Mouse (Mus musculus) small intestine, adult 2 months (tissue): ENCODE measurements around the gene Ppfibp2. TPM values are rescaled to one million over a fixed set of nuclear protein-coding genes. Genes with fewer than 3 reads are reported as not detected.

ENCODE experiments used
- H3K27ac ChIP-seq: fragments of 200-500 bp; 2 replicates; pipeline ENCODE4 v1.5.1; 2012; ENCODE audit warnings: low read depth, low read length, control low read depth, inconsistent platforms; ENCODE audit not compliant: insufficient read depth
- H3K27me3 ChIP-seq: fragments of 200-500 bp; 2 replicates; pipeline ENCODE4 v1.6.1; 2012; ENCODE audit warnings: mild to moderate bottlenecking, moderate library complexity, low read length, inconsistent platforms; ENCODE audit not compliant: control insufficient read depth, insufficient read depth
- H3K36me3 ChIP-seq: fragments of 200-500 bp; 2 replicates; pipeline ENCODE4 v1.6.1; 2012; ENCODE audit warnings: mild to moderate bottlenecking, low read length, control low read depth, inconsistent platforms; ENCODE audit not compliant: control insufficient read depth, insufficient read depth
- H3K4me1 ChIP-seq: fragments of 200-500 bp; 2 replicates; pipeline ENCODE4 v1.6.1; 2012; ENCODE audit warnings: low read length, inconsistent platforms, mixed read lengths; ENCODE audit not compliant: control insufficient read depth, insufficient read depth, insufficient read length
- H3K4me3 ChIP-seq: fragments of 200-500 bp; 2 replicates; pipeline ENCODE4 v1.5.1; 2012; ENCODE audit warnings: low read depth, mild to moderate bottlenecking, control low read depth, inconsistent platforms, low read length, moderate library complexity
- CTCF ChIP-seq: fragments of 200-500 bp; IDR thresholded peaks from 2 replicates; pipeline ENCODE4 v1.5.1; 2012; ENCODE audit warnings: low read depth, mild to moderate bottlenecking, control low read depth, inconsistent platforms, low read length, moderate library complexity, mixed read lengths; ENCODE audit not compliant: insufficient replicate concordance, insufficient read length; ENCODE audit errors: extremely low read depth
- POLR2A ChIP-seq: fragments of 200-500 bp; IDR thresholded peaks from 2 replicates; pipeline ENCODE4 v1.6.1; 2012; ENCODE audit warnings: low read depth, mild to moderate bottlenecking, control low read depth, inconsistent platforms, low read length, moderate library complexity
- WGBS: fragments of 180-500 bp; shearing (Covaris S2); methylation state at CpG from one replicate; pipeline ENCODE4 v1.1.7; 2018; 5-methylcytosine and 5-hydroxymethylcytosine counted together
- polyA plus RNA-seq: library from polyadenylated mRNA; depleted of rRNA; stranded (reverse); fragments of >200 nt; gene quantifications from 2 replicates; pipeline ENCODE4 v1.2.3, GENCODE M21; 2012

Gene Ppfibp2
- polyA plus RNA-seq, 1 experiment = 10.6 TPM

- H3K27ac ChIP-seq = peak overlapping the region; percentile 4; the same call in 1 of the 2 replicates
- H3K4me3 ChIP-seq = peak overlapping the region; percentile 47
- no peak for TF ChIP-seq POLR2A
- no peak for TF ChIP-seq CTCF
- no peaks in the 10 kb centered on the region for H3K27me3 ChIP-seq
- no peaks in the 10 kb centered on the region for H3K4me1 ChIP-seq
- WGBS = 45% methylated on average over 5 of the region's 5 CpGs
- no peaks in the 10 kb centered on the region for H3K36me3 ChIP-seq
Observed at GRCm38 (mm10) chr7:107567674-107568073, 27.3 kb upstream of the Ppfibp2 start.

GRCm38 (mm10) chr7:107568971-107569370, 26.0 kb upstream of the Ppfibp2 start:
- Histone ChIP-seq H3K27ac (no peak overlapping the region), H3K36me3 (no peaks in the 10 kb centered on the region), H3K4me1 (no peaks in the 10 kb centered on the region), H3K27me3 (no peaks in the 10 kb centered on the region), H3K4me3 (no peak overlapping the region)
- WGBS = 18% methylated on average over 4 of the region's 4 CpGs
- no peak for TF ChIP-seq POLR2A
- TF ChIP-seq CTCF = no peak

GRCm38 (mm10) chr7:107573856-107574255, 21.2 kb upstream of the Ppfibp2 start:
- TF ChIP-seq POLR2A = no peak
- peak; percentile 9; the same call in 1 of the 2 replicates for TF ChIP-seq CTCF

DNA sequence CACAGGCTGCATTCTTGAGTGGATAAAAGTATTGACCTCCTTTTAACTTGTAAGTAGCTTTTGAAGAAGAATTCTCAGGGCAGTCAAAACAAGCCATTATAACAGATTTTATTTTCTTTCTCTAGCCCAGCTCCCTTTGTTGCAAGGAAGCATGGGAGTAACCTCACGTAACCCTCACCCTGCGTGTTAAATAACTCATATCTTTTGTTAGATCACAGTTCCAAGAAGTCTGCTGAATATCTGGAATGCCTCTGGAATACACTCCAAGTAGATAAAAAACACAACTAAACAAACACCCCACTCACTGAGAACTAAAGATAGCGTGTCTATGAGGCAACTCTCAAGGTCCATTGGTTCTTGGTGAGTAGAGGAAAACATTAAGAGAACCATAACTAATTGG, 20.7 kb upstream of the Ppfibp2 start:
- WGBS = 48% methylated on average over 3 of the region's 3 CpGs
- no peak overlapping the region for H3K27ac ChIP-seq
- no peak overlapping the region for H3K4me3 ChIP-seq
- no peaks in the 10 kb centered on the region for H3K36me3 ChIP-seq
- TF ChIP-seq CTCF (no peak), POLR2A (no peak)
- H3K27me3 ChIP-seq = no peaks in the 10 kb centered on the region
- no peaks in the 10 kb centered on the region for H3K4me1 ChIP-seq

More at GRCm38 (mm10) chr7:107573856-107574255, 21.2 kb upstream of the Ppfibp2 start:
- H3K4me1 ChIP-seq = no peaks in the 10 kb centered on the region
- H3K27ac ChIP-seq = no peak overlapping the region
- H3K27me3 ChIP-seq = no peaks in the 10 kb centered on the region
- WGBS = 63% methylated on average over 2 of the region's 2 CpGs
- no peaks in the 10 kb centered on the region for H3K36me3 ChIP-seq
- no peak overlapping the region for H3K4me3 ChIP-seq

DNA sequence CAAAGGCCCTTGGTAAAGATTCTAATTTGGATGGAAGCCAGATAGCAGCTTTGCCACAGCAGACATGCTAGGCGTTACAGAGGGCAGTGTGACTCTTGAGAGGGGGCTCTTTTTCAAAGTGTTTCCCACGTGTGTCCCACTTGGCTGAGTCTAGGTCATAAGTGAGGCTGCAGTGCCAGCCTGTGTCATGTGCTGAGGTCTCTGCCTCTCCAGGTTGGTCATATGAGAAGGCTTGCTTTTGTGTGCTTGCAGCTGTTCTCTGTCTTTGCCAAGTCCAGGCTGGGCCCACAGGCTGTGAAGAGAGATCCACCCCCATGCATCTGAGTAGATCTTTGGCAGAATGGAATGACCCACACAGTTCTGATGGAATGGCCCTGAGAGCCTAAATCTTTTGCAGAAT, 2.4 kb upstream of the Ppfibp2 start:
- H3K27me3 ChIP-seq = no peaks in the 10 kb centered on the region
- TF ChIP-seq POLR2A (no peak), CTCF (no peak)
- no peaks in the 10 kb centered on the region for H3K36me3 ChIP-seq
- peaks cover 6% of the 10 kb centered on the region; the same call in 1 of the 2 replicates for H3K4me1 ChIP-seq
- H3K4me3 ChIP-seq = no peak overlapping the region
- no peak overlapping the region for H3K27ac ChIP-seq
- 49% methylated on average over 2 of the region's 2 CpGs for WGBS

- Histone ChIP-seq H3K27ac (peak overlapping the region; percentile 92), H3K4me1 (peaks cover 6% of the 10 kb centered on the region; the same call in 1 of the 2 replicates), H3K36me3 (no peaks in the 10 kb centered on the region), H3K27me3 (no peaks in the 10 kb centered on the region), H3K4me3 (no peak overlapping the region)
- no peak for TF ChIP-seq CTCF
- TF ChIP-seq POLR2A = no peak
- 32% methylated on average over 7 of the region's 7 CpGs for WGBS
Observed at GRCm38 (mm10) chr7:107593904-107594303, 1.1 kb upstream of the Ppfibp2 start.

DNA sequence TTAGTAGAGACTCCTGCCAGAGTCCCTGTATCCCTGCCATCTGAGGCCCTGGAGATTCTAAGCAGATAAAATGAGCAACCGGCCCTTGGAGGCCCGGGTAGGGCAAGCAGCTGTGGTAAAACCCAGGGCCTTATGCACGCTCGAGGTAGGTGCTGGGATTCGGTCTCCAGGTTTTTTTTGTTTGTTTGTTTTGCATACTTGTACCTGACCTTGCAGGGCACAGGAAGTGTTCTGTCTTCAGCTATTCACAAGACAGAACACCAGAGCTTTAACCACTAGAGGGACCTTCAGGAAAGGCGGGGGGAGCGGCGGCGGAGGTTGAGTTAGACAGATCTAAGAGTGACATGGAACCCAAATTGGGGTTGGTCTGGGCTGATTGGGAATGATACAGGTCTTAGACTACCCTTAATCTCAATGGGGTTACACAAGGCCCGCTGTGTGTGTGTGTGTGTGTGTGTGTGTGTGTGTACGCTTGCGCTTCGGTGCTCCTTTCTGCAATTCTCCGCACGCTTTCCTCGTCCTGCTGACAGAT, 616 bp upstream of the Ppfibp2 start:
- under 1% methylated on average over 16 of the region's 16 CpGs for WGBS
- H3K4me1 ChIP-seq = peaks cover 6% of the 10 kb centered on the region; the same call in 1 of the 2 replicates
- TF ChIP-seq POLR2A = no peak
- TF ChIP-seq CTCF = peak; percentile 77; the same call in 1 of the 2 replicates

More for the DNA sequence above, 616 bp upstream of the Ppfibp2 start:
- Histone ChIP-seq H3K36me3 (no peaks in the 10 kb centered on the region), H3K4me3 (peak overlapping the region; percentile 82), H3K27me3 (no peaks in the 10 kb centered on the region), H3K27ac (peak overlapping the region; percentile 92)
